Mouse (Mus musculus) testis, adult 2 months (tissue): ENCODE results near the gene Slc9a3r2. TPM values are rescaled to one million over a fixed set of nuclear protein-coding genes. Genes with fewer than 3 reads are reported as not detected.

Source experiments
- H3K27ac ChIP-seq: fragments of 200-500 bp; 2 replicates; pipeline ENCODE4 v1.5.1; 2012; ENCODE audit warnings: low read depth, low read length; ENCODE audit not compliant: control insufficient read depth, insufficient read depth
- H3K27me3 ChIP-seq: fragments of 200-500 bp; 2 replicates; pipeline ENCODE4 v1.6.1; 2012; ENCODE audit warnings: mild to moderate bottlenecking, low read length, moderate library complexity; ENCODE audit not compliant: control insufficient read depth, insufficient read depth
- H3K36me3 ChIP-seq: fragments of 200-500 bp; 2 replicates; pipeline ENCODE4 v1.6.1; 2012; ENCODE audit warnings: mild to moderate bottlenecking, low read length; ENCODE audit not compliant: control insufficient read depth, insufficient read depth
- H3K4me1 ChIP-seq: fragments of 200-500 bp; 2 replicates; pipeline ENCODE4 v1.6.1; 2012; ENCODE audit warnings: low read length; ENCODE audit not compliant: control insufficient read depth, insufficient read depth
- H3K4me3 ChIP-seq: fragments of 200-500 bp; 2 replicates; pipeline ENCODE4 v1.5.1; 2012; ENCODE audit warnings: low read depth, mild to moderate bottlenecking, low read length, moderate library complexity, mixed read lengths; ENCODE audit not compliant: control insufficient read depth
- CTCF ChIP-seq: fragments of 200-500 bp; IDR thresholded peaks from 2 replicates; pipeline ENCODE4 v1.5.1; 2012; ENCODE audit warnings: low read depth, mild to moderate bottlenecking, inconsistent platforms, low read length, moderate library complexity; ENCODE audit not compliant: control insufficient read depth, insufficient read depth, insufficient replicate concordance
- POLR2A ChIP-seq: fragments of 200-500 bp; IDR thresholded peaks from 2 replicates; pipeline ENCODE4 v1.6.1; 2012; ENCODE audit warnings: low read depth, mild to moderate bottlenecking, inconsistent platforms, low read length, moderate library complexity; ENCODE audit not compliant: control insufficient read depth
- polyA plus RNA-seq: library from polyadenylated mRNA; depleted of rRNA; stranded (reverse); fragments of >200 nt; gene quantifications from 2 replicates; pipeline ENCODE4 v1.2.3, GENCODE M21; 2012; rRNA removed

Gene Slc9a3r2
- polyA plus RNA-seq, result 3.3 and 3.9 TPM in 2 replicates

GRCm38 (mm10) chr17:24650070-24650616 lies at the start of gene Slc9a3r2:
Gene Slc9a3r2 (minus strand): TSS chr17:24650327.
- TF ChIP-seq POLR2A (no peak), CTCF (no peak)
- Histone ChIP-seq H3K4me1 (peaks cover 15% of the 10 kb centered on the region), H3K27me3 (no peaks in the 10 kb centered on the region), H3K36me3 (no peaks in the 10 kb centered on the region), H3K27ac (peak within 1 kb of the TSS; percentile 60; the same call in 1 of the 2 replicates), H3K4me3 (peak within 1 kb of the TSS; percentile 81)

- no peaks in the 10 kb centered on the region for H3K27me3 ChIP-seq
These were observed 49.3 kb upstream of the Slc9a3r2 start for GRCm38 (mm10) chr17:24699473-24699872.

GRCm38 (mm10) chr17:24698715-24699114 lies 48.6 kb upstream of the Slc9a3r2 start:
- H3K27me3 ChIP-seq, result no peaks in the 10 kb centered on the region
- peaks cover 5% of the 10 kb centered on the region for H3K4me1 ChIP-seq
- H3K36me3 ChIP-seq, result no peaks in the 10 kb centered on the region
- no peak overlapping the region for H3K4me3 ChIP-seq
- H3K27ac ChIP-seq, result no peak overlapping the region
- TF ChIP-seq CTCF (no peak), POLR2A (no peak)

More at GRCm38 (mm10) chr17:24699473-24699872, 49.3 kb upstream of the Slc9a3r2 start:
- no peak overlapping the region for H3K27ac ChIP-seq
- no peak for TF ChIP-seq CTCF
- TF ChIP-seq POLR2A, result no peak; the same call in 1 of the 2 replicates
- no peak overlapping the region for H3K4me3 ChIP-seq
- H3K4me1 ChIP-seq, result peaks cover 5% of the 10 kb centered on the region
- no peaks in the 10 kb centered on the region; the same call in 1 of the 2 replicates for H3K36me3 ChIP-seq

DNA sequence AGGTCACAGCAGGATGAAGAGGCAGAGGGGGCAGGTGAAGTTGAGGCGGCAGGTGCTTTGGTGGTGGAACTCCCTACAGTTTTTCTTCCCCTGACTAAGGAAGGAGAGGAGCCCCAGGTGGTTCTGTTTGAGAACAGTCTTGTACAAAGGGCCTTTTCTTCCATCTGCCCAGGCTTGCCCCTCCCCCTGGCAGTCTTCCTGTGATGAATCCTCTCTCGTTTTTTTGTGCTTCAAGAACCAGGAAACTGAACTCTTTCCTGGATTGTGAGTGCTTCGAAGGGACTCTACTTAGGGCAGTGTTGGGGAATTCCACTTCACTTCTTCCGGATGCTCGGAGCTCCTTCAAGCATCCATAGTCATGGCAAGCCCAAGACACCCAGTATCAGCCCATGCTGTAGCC lies 47.9 kb upstream of the Slc9a3r2 start:
- Histone ChIP-seq H3K4me3 (peak overlapping the region; percentile 17), H3K4me1 (peaks cover 5% of the 10 kb centered on the region), H3K27me3 (no peaks in the 10 kb centered on the region), H3K36me3 (no peaks in the 10 kb centered on the region), H3K27ac (no peak overlapping the region)
- TF ChIP-seq POLR2A, result no peak
- TF ChIP-seq CTCF, result no peak

- TF ChIP-seq POLR2A, result peak; percentile 88
- no peak for TF ChIP-seq CTCF
- Histone ChIP-seq H3K27me3 (no peaks in the 10 kb centered on the region), H3K27ac (peak within 1 kb of the TSS; percentile 85), H3K4me1 (peaks cover 5% of the 10 kb centered on the region), H3K36me3 (no peaks in the 10 kb centered on the region), H3K4me3 (peak within 1 kb of the TSS; percentile 75)
These were observed 46.0 kb upstream of the Slc9a3r2 start, which contains the start of the genes Gfer and Noxo1 for GRCm38 (mm10) chr17:24696011-24696697. Gene Gfer (minus strand): TSS chr17:24696156. Gene Noxo1 (plus strand): TSS chr17:24696234.

DNA sequence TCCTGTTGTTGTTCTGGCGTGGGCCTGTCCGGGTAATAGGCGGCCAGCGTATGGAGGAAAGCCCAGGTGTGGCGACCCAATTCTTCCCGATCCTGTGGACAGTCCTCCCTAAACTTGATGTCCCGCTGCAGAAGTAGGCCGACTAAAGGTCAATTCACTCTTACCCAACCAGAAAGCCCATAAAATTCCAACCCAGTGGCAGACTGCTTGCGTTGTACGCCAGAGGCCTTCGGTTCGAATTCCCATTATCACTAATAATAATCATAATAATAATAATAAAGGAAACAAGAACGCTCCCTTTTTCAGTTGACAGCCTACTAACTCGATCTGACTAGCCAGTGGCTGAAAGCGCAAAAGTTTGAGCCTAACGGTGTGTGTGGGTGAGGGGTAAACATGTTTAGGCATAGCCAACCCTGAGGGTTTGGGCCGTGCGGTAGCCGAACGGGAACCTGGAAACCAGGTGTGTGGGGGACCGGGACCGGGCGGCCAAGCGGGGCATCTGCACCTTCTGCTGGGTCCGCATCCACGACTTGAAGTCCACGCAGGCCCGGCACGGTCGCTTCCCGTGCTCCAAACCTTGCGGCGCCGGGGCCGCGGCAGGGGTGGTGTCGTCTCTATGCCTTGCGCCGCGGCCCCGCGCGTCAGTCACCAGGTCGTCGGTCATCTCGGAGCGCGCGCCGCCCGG lies 45.3 kb upstream of the Slc9a3r2 start:
- Histone ChIP-seq H3K4me1 (peaks cover 5% of the 10 kb centered on the region), H3K27ac (peak overlapping the region; percentile 85), H3K27me3 (no peaks in the 10 kb centered on the region), H3K36me3 (no peaks in the 10 kb centered on the region), H3K4me3 (peak overlapping the region; percentile 75)
- TF ChIP-seq POLR2A (no peak), CTCF (no peak)

- H3K4me3 ChIP-seq, result no peak overlapping the region
- no peaks in the 10 kb centered on the region for H3K36me3 ChIP-seq
- H3K27me3 ChIP-seq, result no peaks in the 10 kb centered on the region
- H3K27ac ChIP-seq, result no peak overlapping the region
- TF ChIP-seq CTCF, result no peak
- TF ChIP-seq POLR2A, result no peak
- peaks cover 17% of the 10 kb centered on the region for H3K4me1 ChIP-seq
These were observed 42.3 kb upstream of the Slc9a3r2 start for GRCm38 (mm10) chr17:24692385-24692784.
